Mouse (Mus musculus) left cerebral cortex, postnatal 36 days (tissue): ENCODE measurements around the gene Tmem274. TPM values are rescaled to one million over a fixed set of nuclear protein-coding genes. Genes with fewer than 3 reads are reported as not detected.
"Not testable (repeated sequence)": the region's sequence is repeated elsewhere in the genome, so short reads cannot be mapped to it uniquely, and the experiment has no call there.

Experiments used
- DNase-seq, 2 experiments: peaks; one replicate each; pipeline ENCODE4 v3.0.0; 2021 to 2022; ENCODE audit warnings: low spot score in 2 of 2, mixed read lengths in 1 of 2
- intact Hi-C: fragments of 180-260 bp; cut with DNase I; formaldehyde crosslinking; loops from one replicate; pipeline ENCODE4 v1.15.1; 2025
- total RNA-seq, 2 experiments: library from RNA; stranded (reverse); gene quantifications; 2 replicates each; pipeline ENCODE4 v1.2.3; 2021

Gene Tmem274
- not detected for total RNA-seq

- intact Hi-C loops: no loop called here
- DNase-seq: no peak
Measured at GRCm38 (mm10) chr4:149477078-149477477, at the start of gene Tmem274. Tmem274 (plus strand) TSS chr4:149477378.

GRCm38 (mm10) chr4:149429592-149429991 is 47.6 kb upstream of the Tmem274 start:
- intact Hi-C loops: loop anchor here (5.0 kb wide), 1 partner anchor 52 kb away; no protein-coding TSS in a partner anchor
- no peak for DNase-seq

- DNase-seq: not testable (repeated sequence)
- intact Hi-C loops: loop anchor here (1.0 kb wide), 1 partner anchor 8 kb away; no protein-coding TSS in a partner anchor
Measured at GRCm38 (mm10) chr4:149431887-149432286, 45.3 kb upstream of the Tmem274 start.

GRCm38 (mm10) chr4:149440576-149440975 is 36.6 kb upstream of the Tmem274 start:
- intact Hi-C loops: loop anchor here (1.0 kb wide), 1 partner anchor 8 kb away; no protein-coding TSS in a partner anchor
- no peak for DNase-seq

- no peak for DNase-seq
- intact Hi-C loops: no loop called here
Measured at GRCm38 (mm10) chr4:149442436-149442835, 34.7 kb upstream of the Tmem274 start.

GRCm38 (mm10) chr4:149444465-149444864 is 32.7 kb upstream of the Tmem274 start:
- intact Hi-C loops: no loop called here
- DNase-seq: no peak

GRCm38 (mm10) chr4:149444964-149445701 is 32.0 kb upstream of the Tmem274 start:
- peak; percentile 85 to 87 for DNase-seq
- intact Hi-C loops: loop anchor here (5.0 kb wide), 1 partner anchor 298 kb away; no protein-coding TSS in a partner anchor

GRCm38 (mm10) chr4:149445868-149446267 is 31.3 kb upstream of the Tmem274 start:
- intact Hi-C loops: loop anchor here (5.0 kb wide), 1 partner anchor 299 kb away; no protein-coding TSS in a partner anchor
- DNase-seq: peak in 1 of 2 experiments; percentile 12

GRCm38 (mm10) chr4:149446309-149446708 is 30.9 kb upstream of the Tmem274 start:
- intact Hi-C loops: loop anchor here (5.0 kb wide), 1 partner anchor 299 kb away; no protein-coding TSS in a partner anchor
- DNase-seq: no peak

- DNase-seq: no peak
- intact Hi-C loops: no loop called here
Measured at GRCm38 (mm10) chr4:149450636-149451035, 26.5 kb upstream of the Tmem274 start.

GRCm38 (mm10) chr4:149453656-149454055 is 23.5 kb upstream of the Tmem274 start:
- intact Hi-C loops: no loop called here
- no peak for DNase-seq

GRCm38 (mm10) chr4:149454263-149454662 is 22.9 kb upstream of the Tmem274 start:
- no peak for DNase-seq
- intact Hi-C loops: no loop called here

GRCm38 (mm10) chr4:149454879-149455278 is 22.3 kb upstream of the Tmem274 start, which contains the start of gene Rbp7:
Rbp7 (minus strand) TSS chr4:149454978.
- no peak for DNase-seq
- intact Hi-C loops: no loop called here

GRCm38 (mm10) chr4:149457163-149457562 is 20.0 kb upstream of the Tmem274 start:
- intact Hi-C loops: not testable (repeated sequence)

GRCm38 (mm10) chr4:149457831-149458430 is 19.2 kb upstream of the Tmem274 start:
- intact Hi-C loops: no loop called here
- DNase-seq: no peak

More at GRCm38 (mm10) chr4:149457163-149457562, 20.0 kb upstream of the Tmem274 start:
- not testable (repeated sequence) for DNase-seq

GRCm38 (mm10) chr4:149458526-149458925 is 18.7 kb upstream of the Tmem274 start:
- DNase-seq: no peak
- intact Hi-C loops: no loop called here

- DNase-seq: no peak
- intact Hi-C loops: no loop called here
Measured at GRCm38 (mm10) chr4:149459425-149459824, 17.8 kb upstream of the Tmem274 start.

GRCm38 (mm10) chr4:149460475-149460874 is 16.7 kb upstream of the Tmem274 start:
- intact Hi-C loops, DNase-seq: not testable (repeated sequence)

GRCm38 (mm10) chr4:149461579-149462304 is 15.4 kb upstream of the Tmem274 start:
- intact Hi-C loops: no loop called here
- DNase-seq: no peak
